Mouse (Mus musculus) MEL (cell line): ENCODE measurements at regions not wholly inside any gene's neighbourhood (a gene's known extent, or its start where the extent isn't known, plus 50 kb on each side); places are given as distances from the start of the nearest gene placed in this dataset.

Source experiments
- DNase-seq: peaks from one replicate; pipeline ENCODE4 v3.0.0; 2011; ENCODE audit warnings: low read depth, low spot score
- H3K27ac ChIP-seq: 2 replicates; pipeline ENCODE4 v1.5.1; 2012; ENCODE audit warnings: low read depth, mild to moderate bottlenecking, control low read depth, low read length, moderate library complexity; ENCODE audit not compliant: control insufficient read depth
- H3K27me3 ChIP-seq, 2 experiments: fragments of 150-350 bp in 1 of 2; sonication (generic) in 1 of 2; 2 replicates each; pipeline ENCODE4 v1.6.1; 2012; ENCODE audit warnings: low read length in 2 of 2, mild to moderate bottlenecking in 2 of 2, improper control_type of control experiment in 1 of 2, moderate library complexity in 1 of 2; ENCODE audit not compliant: insufficient read depth in 2 of 2, control insufficient read depth in 1 of 2
- H3K36me3 ChIP-seq, 2 experiments: 2 replicates each; pipeline ENCODE4 v1.6.1; 2012 to 2014; ENCODE audit warnings: low read length in 2 of 2, improper control_type of control experiment in 1 of 2, inconsistent platforms in 1 of 2, mild to moderate bottlenecking in 1 of 2; ENCODE audit not compliant: insufficient read depth in 2 of 2, control insufficient read depth in 1 of 2
- H3K4me1 ChIP-seq, 2 experiments: fragments of 150-350 bp in 1 of 2; sonication (generic) in 1 of 2; 2 replicates each; pipeline ENCODE4 v1.6.1; 2012; ENCODE audit warnings: low read length in 2 of 2, improper control_type of control experiment in 1 of 2, mild to moderate bottlenecking in 1 of 2; ENCODE audit not compliant: insufficient read depth in 2 of 2, control insufficient read depth in 1 of 2
- H3K4me3 ChIP-seq, 2 experiments: fragments of 150-350 bp in 1 of 2; sonication (generic) in 1 of 2; 2 replicates each; pipeline ENCODE4 v1.5.1; 2012; ENCODE audit warnings: low read depth in 2 of 2, low read length in 2 of 2, mild to moderate bottlenecking in 2 of 2, moderate library complexity in 2 of 2, control low read depth in 1 of 2, improper control_type of control experiment in 1 of 2; ENCODE audit not compliant: control insufficient read depth in 1 of 2, insufficient read depth in 1 of 2
- H3K79me2 ChIP-seq: 2 replicates; pipeline ENCODE4 v1.6.1; 2012; ENCODE audit warnings: mild to moderate bottlenecking, low read length, moderate library complexity; ENCODE audit not compliant: control insufficient read depth, poor library complexity, insufficient read depth
- H3K9ac ChIP-seq: 2 replicates; pipeline ENCODE4 v1.6.1; 2012; ENCODE audit warnings: low read depth, mild to moderate bottlenecking, control low read depth, low read length, moderate library complexity; ENCODE audit not compliant: control insufficient read depth, poor library complexity, severe bottlenecking
- H3K9me3 ChIP-seq: fragments of 150-350 bp; sonication (generic); replicated peaks from 2 replicates; pipeline ENCODE4 v1.6.1; 2012; ENCODE audit warnings: mild to moderate bottlenecking, low read length, improper control_type of control experiment, moderate library complexity; ENCODE audit not compliant: insufficient read depth
- BHLHE40 ChIP-seq: IDR thresholded peaks from 2 replicates; pipeline ENCODE4 v1.6.1; 2012; ENCODE audit warnings: low read depth, mild to moderate bottlenecking, inconsistent platforms, low read length, improper control_type of control experiment, borderline replicate concordance
- ETS1 ChIP-seq: IDR thresholded peaks from 2 replicates; pipeline ENCODE4 v1.6.1; 2012; ENCODE audit warnings: low read depth, mild to moderate bottlenecking, inconsistent platforms, low read length, improper control_type of control experiment, moderate library complexity
- GABPA ChIP-seq: IDR thresholded peaks from 2 replicates; pipeline ENCODE4 v1.6.1; 2012; ENCODE audit warnings: low read depth, mild to moderate bottlenecking, inconsistent platforms, low read length, improper control_type of control experiment, moderate library complexity
- MAFK ChIP-seq: IDR thresholded peaks from 2 replicates; pipeline ENCODE4 v1.6.1; 2011; ENCODE audit warnings: low read depth, mild to moderate bottlenecking, low read length, improper control_type of control experiment, borderline replicate concordance
- MAZ ChIP-seq: IDR thresholded peaks from 2 replicates; pipeline ENCODE4 v1.6.1; 2012; ENCODE audit warnings: low read depth, mild to moderate bottlenecking, inconsistent platforms, low read length, improper control_type of control experiment
- MYB ChIP-seq: IDR thresholded peaks from 2 replicates; pipeline ENCODE4 v1.6.1; 2011; ENCODE audit warnings: mild to moderate bottlenecking, low read depth, low read length, improper control_type of control experiment
- NELFE ChIP-seq: IDR thresholded peaks from 2 replicates; pipeline ENCODE4 v1.6.1; 2011; ENCODE audit warnings: low read depth, low read length, improper control_type of control experiment
- POLR2AphosphoS2 ChIP-seq: IDR thresholded peaks from 2 replicates; pipeline ENCODE4 v1.6.1; 2011; ENCODE audit warnings: low read length, improper control_type of control experiment
- RCOR1 ChIP-seq: IDR thresholded peaks from 2 replicates; pipeline ENCODE4 v1.6.1; 2012; ENCODE audit warnings: low read depth, mild to moderate bottlenecking, inconsistent platforms, low read length, improper control_type of control experiment
- SIN3A ChIP-seq: IDR thresholded peaks from 2 replicates; pipeline ENCODE4 v1.6.1; 2012; ENCODE audit warnings: low read length, improper control_type of control experiment, inconsistent platforms
- TBP ChIP-seq: IDR thresholded peaks from 2 replicates; pipeline ENCODE4 v1.8.0; 2011; ENCODE audit warnings: low read depth, low read length, improper control_type of control experiment
- TCF12 ChIP-seq: IDR thresholded peaks from 2 replicates; pipeline ENCODE4 v1.6.1; 2014; ENCODE audit warnings: low read depth, mild to moderate bottlenecking, inconsistent platforms, low read length, improper control_type of control experiment, moderate library complexity
- UBTF ChIP-seq: IDR thresholded peaks from 2 replicates; pipeline ENCODE4 v1.6.1; 2012; ENCODE audit warnings: low read depth, mild to moderate bottlenecking, inconsistent platforms, low read length, improper control_type of control experiment, moderate library complexity, borderline replicate concordance; ENCODE audit not compliant: insufficient read depth
- ZKSCAN1 ChIP-seq: IDR thresholded peaks from 2 replicates; pipeline ENCODE4 v1.6.1; 2012; ENCODE audit warnings: low read depth, mild to moderate bottlenecking, inconsistent platforms, low read length, improper control_type of control experiment, moderate library complexity

DNA sequence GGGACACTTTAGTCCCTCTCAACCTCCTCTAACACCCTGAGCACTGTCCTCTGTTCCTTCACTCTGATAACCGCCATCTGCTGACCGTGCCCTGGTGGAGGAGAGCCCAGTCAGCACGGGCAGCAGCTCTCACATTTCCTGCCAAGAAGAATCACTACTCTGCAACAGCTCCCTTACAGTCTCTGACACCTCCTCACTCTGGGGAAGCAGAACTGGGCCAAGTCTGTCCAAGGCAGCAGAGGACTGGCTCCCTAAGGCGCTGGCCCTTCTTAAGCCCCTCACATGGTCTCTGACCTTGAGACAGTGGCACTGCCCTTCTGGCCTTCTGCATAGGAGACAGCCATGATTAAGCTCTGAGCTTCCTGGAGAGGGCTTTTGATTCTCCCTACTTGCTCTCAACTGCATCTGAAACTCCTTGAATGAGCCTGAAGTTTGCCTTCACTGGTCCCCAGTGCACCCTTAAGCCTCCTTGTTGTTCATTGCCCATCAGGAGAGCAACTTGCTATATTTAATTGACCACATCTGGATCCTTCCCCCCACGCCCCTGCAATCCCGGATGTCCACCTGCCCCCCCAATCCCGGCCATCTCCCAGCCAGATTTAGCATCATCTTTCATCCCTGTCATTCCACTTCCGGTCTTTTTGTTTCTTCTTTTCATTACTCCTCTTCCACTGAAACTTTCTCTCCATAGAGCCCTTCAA is 493.1 kb upstream of the Fam160b2 start:
- TF ChIP-seq BHLHE40: no peak
- TF ChIP-seq MYB: no peak
- TF ChIP-seq GABPA: no peak
- no peak for TF ChIP-seq MAFK
- TF ChIP-seq SIN3A: no peak
- no peak for TF ChIP-seq NELFE
- no peak for TF ChIP-seq UBTF
- no peak for TF ChIP-seq TBP
- no peak for TF ChIP-seq ZKSCAN1
- no peak for TF ChIP-seq RCOR1
- TF ChIP-seq TCF12: no peak
- no peak for DNase-seq
- no peaks in the 10 kb centered on the region for H3K9me3 ChIP-seq
- H3K36me3 ChIP-seq: no peaks in the 10 kb centered on the region
- no peaks in the 10 kb centered on the region for H3K27me3 ChIP-seq
- H3K9ac ChIP-seq: no peak overlapping the region
- no peak overlapping the region for H3K27ac ChIP-seq
- no peak overlapping the region for H3K4me3 ChIP-seq
- H3K79me2 ChIP-seq: no peaks in the 10 kb centered on the region
- H3K4me1 ChIP-seq: no peaks in the 10 kb centered on the region

DNA sequence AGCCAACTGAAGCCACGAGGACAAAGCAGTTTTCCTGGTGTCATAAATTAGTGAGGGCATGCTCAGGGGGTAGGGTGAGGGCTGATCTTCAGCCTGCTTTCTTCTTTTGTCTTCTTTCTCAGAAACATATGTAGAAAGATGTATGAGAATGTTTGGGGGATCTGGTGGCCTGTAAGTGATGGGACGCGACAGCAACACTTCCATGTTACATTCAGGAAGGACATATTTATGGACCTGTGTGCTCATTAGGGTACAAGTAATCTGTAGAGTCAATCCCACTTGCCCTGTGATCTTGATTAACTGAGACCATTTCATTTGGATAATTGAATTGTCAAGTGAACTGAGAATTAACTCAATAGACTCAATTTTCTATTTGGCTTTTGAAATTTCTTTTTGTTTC is 486.1 kb upstream of the Fam160b2 start:
- Histone ChIP-seq H3K27me3 (no peaks in the 10 kb centered on the region), H3K79me2 (no peaks in the 10 kb centered on the region), H3K36me3 (no peaks in the 10 kb centered on the region), H3K4me1 (no peaks in the 10 kb centered on the region; a peak in 1 of 4 replicates), H3K9ac (no peak overlapping the region), H3K27ac (no peak overlapping the region), H3K9me3 (no peaks in the 10 kb centered on the region), H3K4me3 (no peak overlapping the region)
- DNase-seq: no peak
- no peak for TF ChIP-seq MAZ
- TF ChIP-seq POLR2AphosphoS2: no peak

DNA sequence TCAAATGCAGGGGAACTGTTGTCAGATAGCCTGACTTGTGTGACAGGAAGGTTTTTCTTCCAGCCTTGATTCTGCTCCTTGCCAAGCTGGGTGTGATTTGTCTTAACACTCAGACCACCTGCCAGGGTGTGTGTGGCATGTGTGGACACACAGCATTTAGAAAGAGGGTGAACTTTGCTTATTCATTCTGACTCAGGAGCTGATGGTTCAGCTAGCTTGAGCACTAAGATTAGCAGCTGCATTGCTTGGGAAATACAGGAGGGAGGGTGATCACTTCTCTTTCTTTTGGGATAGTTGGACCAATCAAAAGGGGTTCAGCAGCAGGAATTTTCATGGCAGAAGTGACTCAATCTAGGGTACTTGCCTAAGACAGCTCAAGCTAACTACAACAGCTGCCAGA is 482.7 kb upstream of the Fam160b2 start:
- no peaks in the 10 kb centered on the region for H3K79me2 ChIP-seq
- H3K27ac ChIP-seq: no peak overlapping the region
- H3K27me3 ChIP-seq: no peaks in the 10 kb centered on the region
- no peak for DNase-seq
- no peak overlapping the region for H3K4me3 ChIP-seq
- no peak for TF ChIP-seq RCOR1
- no peak for TF ChIP-seq ETS1
- TF ChIP-seq, all 39 proteins: peak for 0
- Histone ChIP-seq H3K9me3 (no peaks in the 10 kb centered on the region), H3K36me3 (no peaks in the 10 kb centered on the region), H3K9ac (no peak overlapping the region), H3K4me1 (peaks cover 0 to 2% of the 10 kb centered on the region in 2 experiments; a peak in 2 of 4 replicates)
